Mouse (Mus musculus) liver, embryonic 15.5 days (tissue): ENCODE data around the gene Map3k6. TPM values are rescaled to one million over a fixed set of nuclear protein-coding genes. Genes with fewer than 3 reads are reported as not detected.

Experiments
- ATAC-seq: fragments of 200-750 bp; cut with Nextera tagmentation; 2 replicates; pipeline ENCODE4 v1.8.0; 2017; ENCODE audit warnings: moderate number of reproducible peaks, mild to moderate bottlenecking, moderate library complexity; ENCODE audit not compliant: insufficient read depth
- H3K27ac ChIP-seq: fragments of 300-500 bp; sonication (generic); replicated peaks from 2 replicates; pipeline ENCODE4 v1.5.1; 2015; ENCODE audit warnings: mild to moderate bottlenecking, inconsistent platforms
- H3K27me3 ChIP-seq: fragments of 300-500 bp; sonication (generic); 2 replicates; pipeline ENCODE4 v1.6.1; 2015; ENCODE audit warnings: mild to moderate bottlenecking, inconsistent platforms
- H3K36me3 ChIP-seq: fragments of 300-500 bp; sonication (generic); replicated peaks from 2 replicates; pipeline ENCODE4 v1.6.1; 2015; ENCODE audit warnings: moderate library complexity, mild to moderate bottlenecking, inconsistent platforms
- H3K4me1 ChIP-seq: fragments of 300-500 bp; sonication (generic); replicated peaks from 2 replicates; pipeline ENCODE4 v1.6.1; 2015; ENCODE audit warnings: inconsistent platforms
- H3K4me2 ChIP-seq: fragments of 300-500 bp; sonication (generic); 2 replicates; pipeline ENCODE4 v1.6.1; 2015; ENCODE audit warnings: moderate library complexity, mild to moderate bottlenecking, inconsistent platforms
- H3K4me3 ChIP-seq: fragments of 300-500 bp; sonication (generic); replicated peaks from 2 replicates; pipeline ENCODE4 v1.5.1; 2015; ENCODE audit warnings: mild to moderate bottlenecking, inconsistent platforms
- H3K9ac ChIP-seq: fragments of 300-500 bp; sonication (generic); 2 replicates; pipeline ENCODE4 v1.6.1; 2015; ENCODE audit warnings: moderate library complexity, mild to moderate bottlenecking, inconsistent platforms
- H3K9me3 ChIP-seq: fragments of 300-500 bp; sonication (generic); replicated peaks from 2 replicates; pipeline ENCODE4 v1.6.1; 2016; ENCODE audit warnings: inconsistent platforms
- WGBS: fragments of 180-500 bp; shearing (Covaris S2); methylation state at CpG from one replicate; pipeline ENCODE4 v1.1.7; 2015; ENCODE audit warnings: mixed read lengths; ENCODE audit not compliant: insufficient replicate concordance; 5-methylcytosine and 5-hydroxymethylcytosine counted together
- polyA plus RNA-seq: library from polyadenylated mRNA; unstranded; fragments of >200 nt; fragmentation: Nextera tagmentation; extraction: Ambion mirVana; gene quantifications from 2 replicates; pipeline ENCODE4 v1.2.1, GENCODE M21; 2015

Map3k6 gene
- 2.0 and 2.9 TPM in 2 replicates for polyA plus RNA-seq

GRCm38 (mm10) chr4:133240490-133240921 lies at the start of gene Map3k6:
TSS of gene Map3k6 (plus strand) at chr4:133240818.
- peak; percentile 63 for ATAC-seq
- WGBS, result 7% methylated on average over 16 of the region's 16 CpGs
- H3K4me1 ChIP-seq, result peaks cover 66% of the 10 kb centered on the region

DNA sequence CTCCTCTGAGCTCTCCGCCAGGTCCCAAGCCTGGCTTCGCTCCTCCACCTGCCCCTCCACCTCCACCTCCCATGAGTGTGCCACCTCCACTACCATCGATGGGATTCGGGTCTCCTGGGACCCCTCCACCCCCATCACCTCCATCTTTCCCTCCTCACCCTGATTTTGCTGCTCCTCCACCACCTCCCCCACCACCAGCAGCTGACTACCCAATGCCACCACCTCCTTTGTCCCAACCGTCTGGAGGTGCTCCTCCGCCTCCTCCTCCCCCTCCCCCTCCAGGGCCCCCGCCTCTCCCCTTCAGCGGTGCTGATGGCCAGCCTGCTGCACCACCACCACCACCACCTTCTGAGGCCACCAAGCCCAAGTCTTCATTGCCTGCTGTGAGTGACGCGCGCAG lies 46.1 kb upstream of the Map3k6 start:
- Histone ChIP-seq H3K27ac (no peak overlapping the region), H3K9ac (no peak overlapping the region), H3K4me1 (peaks cover 24% of the 10 kb centered on the region), H3K4me3 (no peak overlapping the region), H3K9me3 (no peaks in the 10 kb centered on the region), H3K27me3 (no peaks in the 10 kb centered on the region), H3K36me3 (peaks cover 79% of the 10 kb centered on the region), H3K4me2 (no peak overlapping the region)
- 85% methylated on average over 11 of the region's 11 CpGs for WGBS
- no peak for ATAC-seq

More at GRCm38 (mm10) chr4:133240490-133240921, at the start of gene Map3k6:
- H3K27ac ChIP-seq, result peak within 1 kb of the TSS; percentile 85
- peak within 1 kb of the TSS; percentile 77 for H3K9ac ChIP-seq
- peak within 1 kb of the TSS; percentile 100 for H3K4me2 ChIP-seq
- H3K4me3 ChIP-seq, result peak within 1 kb of the TSS; percentile 73
- H3K36me3 ChIP-seq, result no peaks in the 10 kb centered on the region
- H3K9me3 ChIP-seq, result no peaks in the 10 kb centered on the region
- peaks cover 22% of the 10 kb centered on the region for H3K27me3 ChIP-seq

GRCm38 (mm10) chr4:133195014-133195413 lies 45.6 kb upstream of the Map3k6 start:
- no peak overlapping the region for H3K9ac ChIP-seq
- no peaks in the 10 kb centered on the region for H3K27me3 ChIP-seq
- peaks cover 29% of the 10 kb centered on the region for H3K4me1 ChIP-seq
- 60% methylated on average over 4 of the region's 4 CpGs for WGBS
- no peak overlapping the region for H3K4me3 ChIP-seq
- H3K4me2 ChIP-seq, result no peak overlapping the region
- no peak overlapping the region for H3K27ac ChIP-seq
- peaks cover 73% of the 10 kb centered on the region for H3K36me3 ChIP-seq
- ATAC-seq, result no peak
- H3K9me3 ChIP-seq, result no peaks in the 10 kb centered on the region

- H3K4me2 ChIP-seq, result no peak overlapping the region
- H3K27ac ChIP-seq, result no peak overlapping the region
- peaks cover 39% of the 10 kb centered on the region for H3K4me1 ChIP-seq
- 66% methylated on average over 2 of the region's 2 CpGs for WGBS
- H3K36me3 ChIP-seq, result peaks cover 62% of the 10 kb centered on the region
- H3K27me3 ChIP-seq, result no peaks in the 10 kb centered on the region
- H3K9me3 ChIP-seq, result no peaks in the 10 kb centered on the region
- ATAC-seq, result no peak
- no peak overlapping the region for H3K4me3 ChIP-seq
- H3K9ac ChIP-seq, result no peak overlapping the region
These were observed 44.5 kb upstream of the Map3k6 start for GRCm38 (mm10) chr4:133196136-133196535.

- no peak for ATAC-seq
- Histone ChIP-seq H3K9me3 (no peaks in the 10 kb centered on the region), H3K27me3 (no peaks in the 10 kb centered on the region), H3K4me2 (no peak overlapping the region), H3K27ac (no peak overlapping the region), H3K4me1 (peaks cover 42% of the 10 kb centered on the region), H3K9ac (no peak overlapping the region), H3K4me3 (no peak overlapping the region), H3K36me3 (peaks cover 55% of the 10 kb centered on the region)
- WGBS, result 76% methylated on average over 7 of the region's 7 CpGs
These were observed 43.8 kb upstream of the Map3k6 start for GRCm38 (mm10) chr4:133196852-133197251.

DNA sequence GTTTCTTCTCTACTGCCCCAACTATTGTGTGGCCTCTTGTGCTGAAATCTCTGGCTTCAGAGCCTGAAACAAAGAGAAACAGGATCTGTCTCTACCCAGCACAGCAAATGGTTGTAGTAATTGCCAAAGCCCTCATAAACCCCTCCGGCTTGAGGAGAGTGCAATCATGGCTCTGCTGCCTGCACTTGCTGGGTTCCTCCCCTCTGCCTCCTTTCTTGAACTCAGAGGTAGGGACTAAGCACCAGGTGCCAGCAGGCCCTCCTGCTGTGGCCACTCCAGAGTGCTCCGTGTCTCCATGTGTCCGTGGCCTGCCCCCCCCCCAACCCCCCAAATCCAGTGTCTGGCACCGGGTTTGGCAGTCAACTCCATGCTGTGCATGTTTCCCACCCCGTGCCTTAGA lies 43.3 kb upstream of the Map3k6 start:
- Histone ChIP-seq H3K4me1 (peaks cover 42% of the 10 kb centered on the region), H3K9me3 (no peaks in the 10 kb centered on the region), H3K27ac (no peak overlapping the region), H3K9ac (no peak overlapping the region), H3K36me3 (peaks cover 50% of the 10 kb centered on the region), H3K4me2 (no peak overlapping the region), H3K27me3 (no peaks in the 10 kb centered on the region), H3K4me3 (no peak overlapping the region)
- 57% methylated on average over 5 of the region's 5 CpGs for WGBS
- ATAC-seq, result no peak

DNA sequence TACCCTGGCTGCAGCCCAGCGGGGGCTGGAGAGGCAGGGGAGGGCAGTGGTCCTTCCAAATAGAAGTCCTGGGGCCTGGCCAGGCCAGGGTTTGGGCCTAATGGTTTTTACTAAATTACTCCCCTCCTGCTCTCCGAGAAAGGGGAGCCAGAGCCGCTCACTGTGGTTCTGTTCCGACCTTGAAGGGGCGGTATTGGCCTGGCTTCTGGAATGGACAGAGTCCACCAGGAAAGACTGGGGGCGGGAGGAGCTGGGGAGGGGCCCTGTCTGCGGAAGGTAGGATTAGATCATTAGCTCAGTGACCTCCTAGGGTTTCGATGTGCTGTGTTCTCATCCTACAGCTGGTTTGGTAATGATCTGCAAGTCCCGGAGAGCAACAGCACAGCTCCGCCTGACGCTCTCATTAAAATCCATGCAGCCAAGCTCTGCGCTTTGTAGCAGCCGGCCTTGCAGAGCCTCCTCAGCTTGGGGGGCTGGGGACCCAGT lies 42.8 kb upstream of the Map3k6 start:
- peaks cover 45% of the 10 kb centered on the region for H3K36me3 ChIP-seq
- ATAC-seq, result peak; percentile 36; the same call in 1 of the 2 replicates
- H3K4me3 ChIP-seq, result no peak overlapping the region
- no peak overlapping the region for H3K4me2 ChIP-seq
- H3K27ac ChIP-seq, result no peak overlapping the region
- 77% methylated on average over 13 of the region's 13 CpGs for WGBS
- H3K4me1 ChIP-seq, result peaks cover 42% of the 10 kb centered on the region
- H3K9me3 ChIP-seq, result no peaks in the 10 kb centered on the region
- no peaks in the 10 kb centered on the region for H3K27me3 ChIP-seq
- H3K9ac ChIP-seq, result no peak overlapping the region

DNA sequence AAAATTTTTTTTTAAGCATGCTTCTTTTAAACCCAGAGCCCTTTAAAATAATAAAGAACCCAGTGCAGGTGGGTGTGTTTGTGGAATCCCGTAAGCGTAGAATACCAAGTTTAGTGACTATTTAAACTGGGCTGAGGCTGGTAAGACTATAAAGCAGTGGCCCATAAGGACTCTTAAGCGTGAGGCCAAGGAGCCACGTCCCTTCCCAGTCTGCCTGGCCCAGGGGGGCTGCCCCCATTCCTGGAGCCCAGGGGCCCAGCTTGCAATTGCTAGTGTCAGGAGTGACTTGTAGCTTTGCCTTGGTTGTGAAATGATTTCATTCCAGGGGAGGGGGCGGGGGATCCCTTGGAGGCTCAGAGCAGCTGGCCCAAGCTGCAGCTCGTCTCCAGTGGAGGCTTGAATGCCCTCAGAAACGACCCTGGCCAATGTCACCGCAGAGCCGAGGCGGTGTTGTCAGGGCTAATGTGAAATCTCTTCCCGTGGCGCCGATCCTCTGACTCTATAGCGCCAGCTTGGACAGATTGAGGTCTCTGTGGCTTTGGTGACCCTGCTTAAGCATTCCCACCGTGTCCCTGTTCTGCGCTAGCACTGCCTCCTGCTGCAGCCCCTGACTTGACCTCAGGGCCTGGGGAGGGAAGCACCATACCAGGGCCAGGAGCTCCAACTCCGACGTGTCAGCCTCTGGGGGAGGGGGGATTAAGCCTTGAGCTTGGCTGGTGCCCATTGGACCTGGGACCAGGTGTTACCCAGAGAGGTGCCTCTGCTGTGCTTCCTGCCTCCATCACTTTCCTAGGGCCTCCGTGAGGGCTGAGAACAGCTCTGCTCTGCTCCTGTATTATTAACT lies 42.1 kb upstream of the Map3k6 start:
- no peaks in the 10 kb centered on the region for H3K27me3 ChIP-seq
- H3K4me1 ChIP-seq, result peaks cover 42% of the 10 kb centered on the region
- H3K9ac ChIP-seq, result no peak overlapping the region
- H3K36me3 ChIP-seq, result peaks cover 38% of the 10 kb centered on the region
- H3K4me3 ChIP-seq, result no peak overlapping the region
- H3K27ac ChIP-seq, result no peak overlapping the region
- 63% methylated on average over 19 of the region's 19 CpGs for WGBS
- H3K4me2 ChIP-seq, result no peak overlapping the region
- no peaks in the 10 kb centered on the region for H3K9me3 ChIP-seq
- no peak for ATAC-seq

DNA sequence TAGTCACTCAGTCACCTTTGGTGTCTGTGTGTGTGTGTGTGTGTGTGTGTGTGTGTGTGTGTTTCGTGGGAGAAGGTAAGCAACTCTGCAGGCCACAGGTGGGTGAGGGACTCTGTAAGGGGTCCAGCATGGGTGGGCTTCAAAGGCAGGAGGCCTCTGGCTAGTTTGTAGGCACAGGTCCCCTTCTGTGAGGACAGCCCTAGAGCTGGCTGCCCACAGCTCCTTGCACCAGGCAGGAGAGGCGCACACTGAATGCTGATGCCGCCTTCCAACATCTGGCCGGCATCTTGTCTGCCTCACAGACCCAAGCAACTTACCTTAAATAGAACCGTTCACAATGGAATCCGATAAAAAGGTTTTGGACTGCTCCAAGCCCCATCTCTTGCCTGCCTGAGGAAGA lies 40.9 kb upstream of the Map3k6 start:
- WGBS, result 74% methylated on average over 6 of the region's 6 CpGs
- Histone ChIP-seq H3K9me3 (no peaks in the 10 kb centered on the region), H3K36me3 (peaks cover 26% of the 10 kb centered on the region), H3K4me2 (no peak overlapping the region), H3K9ac (no peak overlapping the region), H3K4me3 (no peak overlapping the region), H3K4me1 (peaks cover 45% of the 10 kb centered on the region), H3K27ac (no peak overlapping the region), H3K27me3 (0 out of 2 replicates have a peak, but pooled peaks cover 4% of the 10 kb centered on the region)
- no peak for ATAC-seq

- Histone ChIP-seq H3K4me3 (no peak overlapping the region), H3K9me3 (no peaks in the 10 kb centered on the region), H3K4me2 (no peak overlapping the region), H3K9ac (no peak overlapping the region), H3K27me3 (0 out of 2 replicates have a peak, but pooled peaks cover 4% of the 10 kb centered on the region), H3K36me3 (peaks cover 20% of the 10 kb centered on the region), H3K4me1 (peaks cover 45% of the 10 kb centered on the region), H3K27ac (no peak overlapping the region)
- ATAC-seq, result no peak
- WGBS, result 76% methylated on average over 21 of the region's 21 CpGs
These were observed 40.3 kb upstream of the Map3k6 start for GRCm38 (mm10) chr4:133200343-133200742.

- Histone ChIP-seq H3K9me3 (no peaks in the 10 kb centered on the region), H3K27ac (no peak overlapping the region), H3K4me1 (peaks cover 45% of the 10 kb centered on the region), H3K4me2 (no peak overlapping the region), H3K9ac (no peak overlapping the region), H3K36me3 (peaks cover 12% of the 10 kb centered on the region), H3K4me3 (no peak overlapping the region), H3K27me3 (0 out of 2 replicates have a peak, but pooled peaks cover 4% of the 10 kb centered on the region)
- ATAC-seq, result no peak
- WGBS, result 63% methylated on average over 8 of the region's 8 CpGs
These were observed 39.4 kb upstream of the Map3k6 start for GRCm38 (mm10) chr4:133201006-133201771.
